Mouse (Mus musculus) A20 (cell line): ENCODE results near the gene Ltbp1.

Source experiments
- DNase-seq: peaks from one replicate; pipeline ENCODE4 v3.0.0-alpha.2; 2011; ENCODE audit warnings: low read depth, low spot score

Gene Ltbp1

GRCm38 (mm10) chr17:75005281-75005684, at the start of gene Ltbp1:
Ltbp1 (plus strand) TSS chr17:75005568.
- DNase-seq: no peak

GRCm38 (mm10) chr17:74959481-74960245, 45.7 kb upstream of the Ltbp1 start:
- no peak for DNase-seq

GRCm38 (mm10) chr17:74963222-74963621, 42.1 kb upstream of the Ltbp1 start:
- no peak for DNase-seq

- DNase-seq: no peak
These were observed 41.5 kb upstream of the Ltbp1 start for GRCm38 (mm10) chr17:74963861-74964260.

GRCm38 (mm10) chr17:74967298-74967848, 38.0 kb upstream of the Ltbp1 start:
- DNase-seq: no peak

GRCm38 (mm10) chr17:74968152-74968712, 37.1 kb upstream of the Ltbp1 start:
- DNase-seq: peak; percentile 32

- peak; percentile 49 for DNase-seq
These were observed 36.6 kb upstream of the Ltbp1 start for GRCm38 (mm10) chr17:74968738-74969271.

- DNase-seq: no peak
These were observed 30.2 kb upstream of the Ltbp1 start for GRCm38 (mm10) chr17:74975192-74975591.

GRCm38 (mm10) chr17:74976167-74976985, 29.0 kb upstream of the Ltbp1 start:
- peak; percentile 28 for DNase-seq

- DNase-seq: peak; percentile 19
These were observed 25.6 kb upstream of the Ltbp1 start for GRCm38 (mm10) chr17:74979767-74980166.

- no peak for DNase-seq
These were observed 23.7 kb upstream of the Ltbp1 start for GRCm38 (mm10) chr17:74981703-74982102.

- DNase-seq: no peak
These were observed 22.5 kb upstream of the Ltbp1 start for GRCm38 (mm10) chr17:74982880-74983279.

GRCm38 (mm10) chr17:74984071-74984470, 21.3 kb upstream of the Ltbp1 start:
- DNase-seq: no peak

- no peak for DNase-seq
These were observed 20.7 kb upstream of the Ltbp1 start for GRCm38 (mm10) chr17:74984681-74985080.

GRCm38 (mm10) chr17:74987067-74987466, 18.3 kb upstream of the Ltbp1 start:
- DNase-seq: peak; percentile 42

- DNase-seq: no peak
These were observed 15.7 kb upstream of the Ltbp1 start for GRCm38 (mm10) chr17:74989691-74990090.

GRCm38 (mm10) chr17:74990561-74990960, 14.8 kb upstream of the Ltbp1 start:
- no peak for DNase-seq

GRCm38 (mm10) chr17:74993726-74994581, 11.4 kb upstream of the Ltbp1 start:
- DNase-seq: no peak

GRCm38 (mm10) chr17:74994582-74994893, 10.8 kb upstream of the Ltbp1 start:
- no peak for DNase-seq

GRCm38 (mm10) chr17:74995266-74995665, 10.1 kb upstream of the Ltbp1 start:
- DNase-seq: no peak

- DNase-seq: no peak
These were observed 5.3 kb upstream of the Ltbp1 start for GRCm38 (mm10) chr17:75000066-75000465.
